In the genomic region with DNA sequence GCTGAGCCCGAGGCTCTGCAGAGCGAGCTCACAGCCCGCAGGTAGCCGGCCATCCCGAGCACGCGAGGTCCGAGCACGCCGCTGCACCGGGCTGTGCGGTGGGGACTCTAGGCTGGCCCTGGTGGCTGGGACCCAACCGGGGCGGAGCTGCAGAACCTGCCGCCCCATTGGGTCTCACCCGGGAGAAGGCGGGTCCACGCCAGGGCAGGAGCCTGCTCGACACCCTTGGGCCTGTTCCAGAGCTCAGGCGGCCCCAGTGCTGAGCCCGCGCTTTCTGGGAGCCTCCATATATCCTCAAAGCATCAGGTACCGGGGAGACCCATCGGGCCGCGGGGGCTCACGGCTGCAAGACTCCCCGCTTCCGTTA, we compare ENCODE assay signal across 7 mouse cellular contexts. TPM values are rescaled to one million over a fixed set of nuclear protein-coding genes. Genes with fewer than 3 reads are reported as not detected.
A peak's percentile ranks its signal among the peaks of the same experiment; 100 is the strongest.
DNase-seq lines count a peak whose midpoint lies in the region; ATAC-seq and TF ChIP-seq lines count a peak whose summit lies in the region.

Idh2 (minus strand) TSS at position 169 of the 367 bp plus-strand sequence.

- H3K36me3 ChIP-seq in intestine, postnatal 0 days (ENCODE audit: control insufficient read depth, insufficient read depth): peaks cover 4% of the 10 kb centered on the region; the same call in 1 of the 2 replicates
- H3K36me3 ChIP-seq in midbrain, embryonic 12.5 days: peaks cover 6% of the 10 kb centered on the region; the same call in 1 of the 2 replicates
- no peaks in the 10 kb centered on the region for H3K36me3 ChIP-seq in small intestine, adult 2 months (ENCODE audit: control insufficient read depth, insufficient read depth, low read length)

- WGBS in intestine, postnatal 0 days: 0% methylated on average over 29 of the region's 29 CpGs
- under 1% methylated on average over 29 of the region's 29 CpGs for WGBS in midbrain, embryonic 12.5 days
- WGBS in small intestine, adult 2 months: under 1% methylated on average over 28 of the region's 29 CpGs

- no peaks in the 10 kb centered on the region for H3K9me3 ChIP-seq in intestine, postnatal 0 days (ENCODE audit: control insufficient read depth)
- H3K9me3 ChIP-seq in midbrain, embryonic 12.5 days: no peaks in the 10 kb centered on the region

- peak within 1 kb of the TSS; percentile 90 for H3K27ac ChIP-seq in intestine, postnatal 0 days (ENCODE audit: low read depth, low read length)
- peak within 1 kb of the TSS; percentile 95 for H3K27ac ChIP-seq in midbrain, embryonic 12.5 days (replicated peaks)
- H3K27ac ChIP-seq in small intestine, adult 2 months (ENCODE audit: insufficient read depth, low read depth, low read length): peak within 1 kb of the TSS; percentile 53

- TF ChIP-seq POLR2A in small intestine, adult 2 months (IDR thresholded peaks at IDR 0.05; ENCODE audit: low read depth, low read length): peak; percentile 56

- H3K27me3 ChIP-seq in intestine, postnatal 0 days (replicated peaks; ENCODE audit: control insufficient read depth, insufficient read depth, low read length): no peaks in the 10 kb centered on the region
- no peaks in the 10 kb centered on the region for H3K27me3 ChIP-seq in midbrain, embryonic 12.5 days
- no peaks in the 10 kb centered on the region for H3K27me3 ChIP-seq in small intestine, adult 2 months (ENCODE audit: control insufficient read depth, insufficient read depth, low read length)

- H3K9ac ChIP-seq in intestine, postnatal 0 days (ENCODE audit: low read depth, low read length): peak within 1 kb of the TSS; percentile 92
- peak within 1 kb of the TSS; percentile 92 for H3K9ac ChIP-seq in midbrain, embryonic 12.5 days (replicated peaks)

- peak within 1 kb of the TSS; percentile 89 for H3K4me3 ChIP-seq in intestine, postnatal 0 days (ENCODE audit: low read depth, low read length)
- peak within 1 kb of the TSS; percentile 87 for H3K4me3 ChIP-seq in midbrain, embryonic 12.5 days
- H3K4me3 ChIP-seq in small intestine, adult 2 months (ENCODE audit: low read depth, low read length): peak within 1 kb of the TSS; percentile 78

- intact Hi-C loops in left cerebral cortex, postnatal 4 days (cut with DNase I): no loop called here

- H3K4me2 ChIP-seq in intestine, postnatal 0 days (replicated peaks; ENCODE audit: low read depth): peak within 1 kb of the TSS; percentile 99
- H3K4me2 ChIP-seq in midbrain, embryonic 12.5 days (replicated peaks): peak within 1 kb of the TSS; percentile 79

- no peak for TF ChIP-seq CTCF in intestine, postnatal 0 days (IDR thresholded peaks at IDR 0.05; ENCODE audit: low read depth)
- TF ChIP-seq CTCF in small intestine, adult 2 months (IDR thresholded peaks at IDR 0.05; ENCODE audit: extremely low read depth, insufficient read length, insufficient replicate concordance, low read depth, low read length): no peak

- peak; percentile 91 for ATAC-seq in intestine, postnatal 0 days
- peak; percentile 97 for ATAC-seq in midbrain, embryonic 12.5 days (ENCODE audit: low FRiP score, low read depth)

- H3K4me1 ChIP-seq in intestine, postnatal 0 days (replicated peaks; ENCODE audit: control insufficient read depth, insufficient read depth, low read length): 0 out of 2 replicates have a peak, but pooled peaks cover 5% of the 10 kb centered on the region
- H3K4me1 ChIP-seq in midbrain, embryonic 12.5 days: peaks cover 49% of the 10 kb centered on the region
- peaks cover 16% of the 10 kb centered on the region; the same call in 1 of the 2 replicates for H3K4me1 ChIP-seq in small intestine, adult 2 months (ENCODE audit: control insufficient read depth, insufficient read depth, insufficient read length, low read length)

- DNase-seq in adrenal gland, adult 8-10 months: peak; percentile 90
- peak; percentile 90 for DNase-seq in embryo, embryonic 9.5 days (ENCODE audit: extremely low spot score)
- DNase-seq in gonadal fat pad, adult 2 months (ENCODE audit: low read depth): no peak
- peak; percentile 95 for DNase-seq in left cerebral cortex, postnatal 4 days

RNA-seq across cellular contexts. Expression of gene Idh2, which starts in this region (rescaled TPM):
- 100 to 1,000 TPM; 122 to 222 (median 165) TPM for total RNA-seq in adrenal gland, adult 8-10 months (2022)
- 200 and 210 TPM in 2 replicates for polyA plus RNA-seq in gonadal fat pad, adult 2 months (2012; rRNA removed)
- 185 and 190 TPM in 2 replicates for polyA plus RNA-seq in intestine, postnatal 0 days (2015; fragmentation: Nextera tagmentation; extraction: Ambion mirVana)
- 10 to 100 TPM; 66.4 to 74.7 TPM for total RNA-seq in left cerebral cortex, postnatal 4 days (2021)
- 331 and 347 TPM in 2 replicates for polyA plus RNA-seq in midbrain, embryonic 12.5 days (2016; fragmentation: Nextera tagmentation; extraction: Ambion mirVana)
- polyA plus RNA-seq in small intestine, adult 2 months (2012; rRNA removed): 57.2 and 82.3 TPM in 2 replicates
